Mouse (Mus musculus) CH12.LX (cell line): ENCODE data around the gene Serpinf2. TPM values are rescaled to one million over a fixed set of nuclear protein-coding genes. Genes with fewer than 3 reads are reported as not detected.

Experiments
- DNase-seq: peaks from one replicate; pipeline ENCODE4 v3.0.0-alpha.2; 2013; ENCODE audit errors: extremely low read depth
- H3K27ac ChIP-seq: 2 replicates; pipeline ENCODE4 v1.5.1; 2012; ENCODE audit warnings: low read depth, mild to moderate bottlenecking, control low read depth, moderate library complexity; ENCODE audit not compliant: insufficient read depth
- H3K27me3 ChIP-seq: replicated peaks from 2 replicates; pipeline ENCODE3; 2012; ENCODE audit warnings: inconsistent platforms
- H3K36me3 ChIP-seq, 2 experiments: replicated peaks in 1 of 2; 2 replicates each; pipeline versions ENCODE3 to v1.6.1; 2012; ENCODE audit warnings: inconsistent platforms in 1 of 2, low read length in 1 of 2, mild to moderate bottlenecking in 1 of 2, mixed read lengths in 1 of 2, moderate library complexity in 1 of 2; ENCODE audit not compliant: control insufficient read depth in 1 of 2, insufficient read depth in 1 of 2
- H3K4me1 ChIP-seq, 2 experiments: 2 replicates each; pipeline ENCODE4 v1.6.1; 2012; ENCODE audit warnings: inconsistent platforms in 1 of 2, moderate library complexity in 1 of 2; ENCODE audit not compliant: insufficient read depth in 2 of 2, control insufficient read depth in 1 of 2
- H3K4me2 ChIP-seq: 2 replicates; pipeline ENCODE4 v1.6.1; 2012; ENCODE audit warnings: low read depth, mild to moderate bottlenecking, control low read depth; ENCODE audit not compliant: poor library complexity, insufficient read depth, severe bottlenecking
- H3K4me3 ChIP-seq, 3 experiments: fragments of 150-350 bp in 1 of 3; sonication (generic) in 1 of 3; replicated peaks in 1 of 3; 2 replicates each; pipeline versions ENCODE3 to v1.5.1; 2011 to 2012; ENCODE audit warnings: low read depth in 2 of 3, low read length in 2 of 3, mild to moderate bottlenecking in 2 of 3, moderate library complexity in 2 of 3, control low read depth in 1 of 3, improper control_type of control experiment in 1 of 3, inconsistent platforms in 1 of 3, mixed read lengths in 1 of 3; ENCODE audit not compliant: poor library complexity in 1 of 3
- H3K79me2 ChIP-seq: replicated peaks from 2 replicates; pipeline ENCODE4 v1.6.1; 2012; ENCODE audit warnings: mild to moderate bottlenecking, moderate library complexity; ENCODE audit not compliant: control insufficient read depth, poor library complexity, insufficient read depth, severe bottlenecking; ENCODE audit errors: extremely low read depth
- H3K9ac ChIP-seq: 2 replicates; pipeline ENCODE4 v1.6.1; 2012; ENCODE audit warnings: low read depth, mild to moderate bottlenecking, control low read depth, moderate library complexity; ENCODE audit not compliant: insufficient read depth
- H3K9me3 ChIP-seq: replicated peaks from 2 replicates; pipeline ENCODE3; 2012; ENCODE audit warnings: low read length, inconsistent platforms, mixed read lengths
- BHLHE40 ChIP-seq: IDR thresholded peaks from 2 replicates; pipeline ENCODE4 v1.6.1; 2011; ENCODE audit warnings: mild to moderate bottlenecking, low read depth, low read length, improper control_type of control experiment
- CHD1 ChIP-seq: IDR thresholded peaks from 2 replicates; pipeline ENCODE4 v1.6.1; 2012; ENCODE audit warnings: low read depth, low read length, improper control_type of control experiment, inconsistent platforms
- E2F4 ChIP-seq: IDR thresholded peaks from 2 replicates; pipeline ENCODE4 v1.6.1; 2011; ENCODE audit warnings: low read depth, low read length, improper control_type of control experiment; ENCODE audit not compliant: insufficient replicate concordance
- ELF1 ChIP-seq: IDR thresholded peaks from 2 replicates; pipeline ENCODE4 v1.6.1; 2014; ENCODE audit warnings: low read depth, mild to moderate bottlenecking, inconsistent platforms, low read length, improper control_type of control experiment
- ETS1 ChIP-seq: conservative IDR thresholded peaks from 2 replicates; pipeline ENCODE4 v1.6.1; 2012; ENCODE audit warnings: low read depth, mild to moderate bottlenecking, inconsistent platforms, low read length, improper control_type of control experiment, moderate library complexity
- GABPA ChIP-seq: IDR thresholded peaks from 2 replicates; pipeline ENCODE4 v1.6.1; 2012; ENCODE audit warnings: low read depth, low read length, improper control_type of control experiment, inconsistent platforms; ENCODE audit not compliant: insufficient replicate concordance
- IRF4 ChIP-seq: IDR thresholded peaks from 2 replicates; pipeline ENCODE4 v1.6.1; 2014; ENCODE audit warnings: low read depth, mild to moderate bottlenecking, inconsistent platforms, low read length, improper control_type of control experiment
- JUN ChIP-seq: IDR thresholded peaks from 2 replicates; pipeline ENCODE4 v1.6.1; 2011; ENCODE audit warnings: low read depth, mild to moderate bottlenecking, low read length, improper control_type of control experiment, moderate library complexity; ENCODE audit not compliant: insufficient read depth
- KAT2A ChIP-seq: IDR thresholded peaks from 2 replicates; pipeline ENCODE4 v1.6.1; 2012; ENCODE audit warnings: low read length, improper control_type of control experiment, inconsistent platforms; ENCODE audit not compliant: insufficient replicate concordance
- MAX ChIP-seq: IDR thresholded peaks from 2 replicates; pipeline ENCODE4 v1.6.1; 2011; ENCODE audit warnings: low read length, improper control_type of control experiment
- MAZ ChIP-seq: IDR thresholded peaks from 2 replicates; pipeline ENCODE4 v1.6.1; 2012; ENCODE audit warnings: low read depth, mild to moderate bottlenecking, inconsistent platforms, low read length, improper control_type of control experiment, moderate library complexity
- MXI1 ChIP-seq: IDR thresholded peaks from 2 replicates; pipeline ENCODE4 v1.6.1; 2011; ENCODE audit warnings: mild to moderate bottlenecking, low read depth, low read length, improper control_type of control experiment
- NELFE ChIP-seq: IDR thresholded peaks from 2 replicates; pipeline ENCODE4 v1.6.1; 2011; ENCODE audit warnings: low read depth, low read length, improper control_type of control experiment
- NRF1 ChIP-seq: IDR thresholded peaks from 2 replicates; pipeline ENCODE4 v1.6.1; 2014; ENCODE audit warnings: low read depth, mild to moderate bottlenecking, inconsistent platforms, low read length, improper control_type of control experiment, moderate library complexity
- PAX5 ChIP-seq: IDR thresholded peaks from 2 replicates; pipeline ENCODE4 v1.6.1; 2012; ENCODE audit warnings: low read length, inconsistent platforms, mixed read lengths
- RAD21 ChIP-seq: IDR thresholded peaks from 2 replicates; pipeline ENCODE4 v1.6.1; 2011; ENCODE audit warnings: low read depth, mild to moderate bottlenecking, low read length, improper control_type of control experiment, moderate library complexity
- TBP ChIP-seq: conservative IDR thresholded peaks from 2 replicates; pipeline ENCODE4 v1.6.1; 2011; ENCODE audit warnings: low read depth, low read length, improper control_type of control experiment
- USF1 ChIP-seq: IDR thresholded peaks from 2 replicates; pipeline ENCODE4 v1.6.1; 2014; ENCODE audit warnings: low read depth, mild to moderate bottlenecking, inconsistent platforms, low read length, improper control_type of control experiment
- ZKSCAN1 ChIP-seq: IDR thresholded peaks from 2 replicates; pipeline ENCODE4 v1.6.1; 2012; ENCODE audit warnings: low read depth, inconsistent platforms, low read length, improper control_type of control experiment, borderline replicate concordance
- ZMIZ1 ChIP-seq: IDR thresholded peaks from 2 replicates; pipeline ENCODE4 v1.6.1; 2012; ENCODE audit warnings: low read depth, mild to moderate bottlenecking, inconsistent platforms, low read length, improper control_type of control experiment
- dilution Hi-C: fragments of 300-500 bp; cut with MboI; formaldehyde crosslinking; loops from 2 replicates; pipeline ENCODE4 v1.14.3; 2020; ENCODE audit warnings: low sequenced_read_pairs; ENCODE audit not compliant: extremely low pct_unique_long_range_greater_than_20kb, extremely low pct_ligation_motif_present
- in situ Hi-C: fragments of 300-500 bp; cut with MboI; formaldehyde crosslinking; loops from 3 replicates; pipeline ENCODE4 v1.14.3; 2019; ENCODE audit warnings: low sequenced_read_pairs, low pct_ligation_motif_present, low pct_unique_long_range_greater_than_20kb, mixed read lengths
- polyA plus RNA-seq: library from polyadenylated mRNA; unstranded; fragments of >175 nt; gene quantifications from 2 replicates; pipeline ENCODE4 v1.2.1, GENCODE M21; 2012; ENCODE audit warnings: low read depth; ENCODE audit not compliant: insufficient read length
- total RNA-seq, 2 experiments: library from RNA; depleted of rRNA; stranded (reverse); fragments of 300-350 nt in 1 of 2; fragments of >200 nt in 1 of 2; gene quantifications; 2 replicates each; pipeline ENCODE4 v1.2.3; 2012 to 2014

The Serpinf2 gene
- 0.08 TPM in 1 of 2 replicates, not detected in the other for total RNA-seq (2012; rRNA removed)
- 0.11 TPM in 1 of 2 replicates, not detected in the other for total RNA-seq (2014; rRNA removed)
- polyA plus RNA-seq: 0.26 TPM in 1 of 2 replicates, not detected in the other

DNA sequence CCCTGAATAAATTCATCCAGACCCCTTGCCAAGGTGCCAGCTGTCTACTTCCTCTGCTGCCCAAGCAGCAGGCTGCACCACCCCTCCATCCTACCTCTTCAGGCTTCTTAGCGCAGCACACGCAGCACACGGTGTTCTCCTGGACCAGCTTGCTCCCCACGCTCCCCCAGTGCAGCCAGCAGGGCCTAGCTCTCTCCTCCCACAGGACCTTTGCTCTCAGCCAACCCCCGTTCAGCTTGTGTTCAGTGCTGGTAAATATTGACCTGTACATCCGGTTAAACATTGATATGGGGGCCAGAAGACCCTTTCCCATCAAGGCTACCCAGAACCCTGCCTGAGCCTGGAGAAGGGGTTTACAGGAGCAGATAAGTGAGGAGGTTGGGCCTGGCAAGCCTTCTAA lies at the start of gene Serpinf2:
Serpinf2 (minus strand) TSS at position 229 of the 400 bp plus-strand sequence.
- H3K79me2 ChIP-seq: no peaks in the 10 kb centered on the region

DNA sequence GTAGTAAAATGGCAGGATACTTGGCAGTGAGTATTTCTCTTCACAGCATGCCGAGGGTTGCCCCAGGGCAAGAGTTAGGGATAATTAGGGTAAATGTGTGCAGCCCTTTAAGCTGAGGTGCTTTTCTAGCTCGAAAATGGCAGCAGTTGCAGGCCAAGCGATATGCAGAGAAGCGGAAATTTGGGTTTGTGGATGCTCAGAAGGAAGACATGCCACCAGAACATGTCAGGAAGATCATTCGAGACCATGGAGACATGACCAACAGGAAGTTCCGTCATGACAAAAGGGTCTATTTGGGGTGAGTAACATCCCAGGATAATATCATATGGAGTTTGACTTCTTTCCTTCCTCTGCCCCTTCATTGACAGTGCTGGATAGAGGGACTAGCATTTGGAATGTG lies 48.1 kb upstream of the Serpinf2 start:
- Histone ChIP-seq H3K79me2 (peaks cover 36% of the 10 kb centered on the region), H3K4me2 (peak overlapping the region; percentile 90), H3K36me3 (peaks cover 38 to 47% of the 10 kb centered on the region in 2 experiments), H3K9me3 (no peaks in the 10 kb centered on the region), H3K27ac (no peak overlapping the region), H3K9ac (peak overlapping the region; percentile 97)
- in situ Hi-C loops (no loop called here), dilution Hi-C loops (no loop called here)
- peak; percentile 39 for DNase-seq
- TF ChIP-seq NELFE (no peak), MXI1 (no peak; the same call in 1 of the 2 replicates), JUN (no peak), GABPA (no peak), IRF4 (no peak)
- TF ChIP-seq, all 38 proteins: peak for 0
- Histone ChIP-seq H3K4me3 (peak overlapping the region; percentile 81 to 96 (median 83)), H3K27me3 (no peaks in the 10 kb centered on the region), H3K4me1 (peaks cover 3 to 36% of the 10 kb centered on the region in 2 experiments)

More for the DNA sequence above, at the start of gene Serpinf2:
- no peak within 1 kb of the TSS for H3K27ac ChIP-seq
- DNase-seq: no peak
- H3K36me3 ChIP-seq: peaks cover 24 to 38% of the 10 kb centered on the region in 2 experiments
- peaks cover 6% of the 10 kb centered on the region for H3K9me3 ChIP-seq
- no peak within 1 kb of the TSS for H3K4me2 ChIP-seq
- H3K4me1 ChIP-seq: peaks cover 8 to 17% of the 10 kb centered on the region in 2 experiments; a peak in 3 of 4 replicates
- no peak for TF ChIP-seq RAD21
- TF ChIP-seq ZKSCAN1: no peak
- TF ChIP-seq E2F4: no peak
- no peak for TF ChIP-seq CHD1
- TF ChIP-seq MAX: no peak
- no peak for TF ChIP-seq IRF4
- TF ChIP-seq ELF1: no peak
- TF ChIP-seq MAZ: no peak
- TF ChIP-seq USF1: no peak
- TF ChIP-seq ETS1: no peak
- no peak for TF ChIP-seq MXI1
- no peak for TF ChIP-seq BHLHE40
- no peak for TF ChIP-seq ZMIZ1
- TF ChIP-seq NRF1: no peak
- no peak for TF ChIP-seq TBP
- TF ChIP-seq PAX5: no peak
- no peak for TF ChIP-seq GABPA
- TF ChIP-seq KAT2A: no peak
- dilution Hi-C loops: no loop called here
- in situ Hi-C loops: no loop called here
- H3K9ac ChIP-seq: no peak within 1 kb of the TSS
- H3K27me3 ChIP-seq: no peaks in the 10 kb centered on the region
- no peak within 1 kb of the TSS for H3K4me3 ChIP-seq
